Mouse (Mus musculus): ENCODE results near the gene Atg14. TPM values are rescaled to one million over a fixed set of nuclear protein-coding genes. Genes with fewer than 3 reads are reported as not detected.
"Not testable (repeated sequence)": the region's sequence is repeated elsewhere in the genome, so short reads cannot be mapped to it uniquely, and the experiment has no call there.

Gene Atg14
- polyA plus RNA-seq, 2 experiments, result 3.7 to 5.9 TPM

DNA sequence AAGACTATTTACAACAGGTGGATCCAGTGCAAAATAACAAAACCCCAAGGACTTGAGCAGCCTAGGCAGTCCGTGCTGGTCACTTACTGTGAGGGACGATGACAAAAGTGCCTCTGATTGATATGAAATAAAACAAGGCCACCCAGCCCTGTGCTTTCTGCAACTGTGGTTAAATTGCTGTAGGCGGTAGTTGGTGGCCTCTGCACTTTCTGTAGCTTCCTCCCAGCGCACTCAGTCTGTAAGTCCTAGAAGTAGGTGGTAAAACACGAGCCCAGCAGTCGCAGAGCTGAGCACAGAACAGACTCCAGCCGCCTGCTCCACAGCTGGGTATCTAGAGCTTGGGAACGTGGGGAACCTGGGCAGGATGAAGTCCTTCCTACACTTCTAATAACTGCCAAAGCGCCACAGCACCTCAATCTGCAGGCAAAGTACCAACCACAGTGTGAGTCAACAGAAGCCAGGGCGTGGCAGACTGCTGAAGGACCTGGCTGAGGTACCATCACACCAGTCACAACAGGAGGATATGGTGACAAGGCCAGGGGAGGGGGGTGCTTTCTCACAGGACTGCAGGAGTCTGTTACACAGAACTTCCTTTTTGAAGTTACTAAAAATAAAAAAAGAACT lies 29.0 kb downstream of the Atg14 start:
- no peak overlapping the region for H3K9ac ChIP-seq (replicated peaks)
- no peak overlapping the region for H3K4me3 ChIP-seq (ENCODE audit: insufficient read depth in 1 of 2, low read depth in 2 of 2, low read length in 2 of 2)
- peaks cover 11% of the 10 kb centered on the region for H3K36me3 ChIP-seq (replicated peaks; ENCODE audit: control insufficient read depth, insufficient read depth, low read depth)
- H3K27ac ChIP-seq, result no peak overlapping the region
- no peak for ATAC-seq (ENCODE audit: insufficient read depth)
- H3K4me1 ChIP-seq (replicated peaks; ENCODE audit: control insufficient read depth in 2 of 2, insufficient read depth in 2 of 2, low read length in 1 of 2), result peaks cover 13 to 21% of the 10 kb centered on the region in 2 experiments
- no peaks in the 10 kb centered on the region for H3K27me3 ChIP-seq (ENCODE audit: control insufficient read depth, insufficient read depth, low read length)
- H3K9me3 ChIP-seq (ENCODE audit: control insufficient read depth, low read length), result no peaks in the 10 kb centered on the region
- WGBS (ENCODE audit: insufficient replicate concordance), result 65% methylated on average over 10 of the region's 10 CpGs
- DNase-seq (ENCODE audit: low read depth in 3 of 3, low spot score in 3 of 3), result no peak
- H3K4me2 ChIP-seq (ENCODE audit: low read depth), result no peak overlapping the region
- no peak for TF ChIP-seq EP300 (IDR thresholded peaks at IDR 0.05; ENCODE audit: low read depth)
- no peak for TF ChIP-seq CTCF (IDR thresholded peaks at IDR 0.05; ENCODE audit: low read depth)

DNA sequence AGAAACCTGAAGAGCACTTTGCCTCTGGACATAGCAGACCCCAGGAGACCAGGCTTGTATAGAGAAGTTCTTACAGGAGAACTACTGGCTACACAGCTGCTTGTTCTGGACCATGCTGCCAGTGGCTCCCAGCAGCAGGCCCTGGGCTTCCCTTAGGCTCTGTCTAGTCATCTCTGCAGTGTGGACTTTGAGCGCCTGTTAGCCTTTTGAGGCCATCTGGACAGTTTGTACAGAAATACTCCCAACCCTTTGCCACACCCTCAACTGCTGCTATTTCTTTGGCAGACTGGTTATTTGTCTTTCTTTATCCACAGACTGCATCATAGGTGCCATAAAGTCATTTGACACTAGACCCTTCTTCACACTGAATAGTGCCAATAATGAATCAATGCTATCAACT lies 35.4 kb downstream of the Atg14 start:
- no peak for DNase-seq (ENCODE audit: low read depth in 3 of 3, low spot score in 3 of 3)
- no peak overlapping the region for H3K4me3 ChIP-seq (ENCODE audit: insufficient read depth in 1 of 2, low read depth in 2 of 2, low read length in 2 of 2)
- H3K27me3 ChIP-seq (ENCODE audit: control insufficient read depth, insufficient read depth, low read length), result no peaks in the 10 kb centered on the region
- no peak overlapping the region for H3K9ac ChIP-seq (replicated peaks)
- H3K4me2 ChIP-seq (ENCODE audit: low read depth), result no peak overlapping the region
- H3K4me1 ChIP-seq (replicated peaks; ENCODE audit: control insufficient read depth in 2 of 2, insufficient read depth in 2 of 2, low read length in 1 of 2), result peaks cover 24 to 35% of the 10 kb centered on the region in 2 experiments
- ATAC-seq (ENCODE audit: insufficient read depth), result no peak
- H3K27ac ChIP-seq, result peak overlapping the region; percentile 13
- TF ChIP-seq CTCF (IDR thresholded peaks at IDR 0.05; ENCODE audit: low read depth) (no peak), EP300 (IDR thresholded peaks at IDR 0.05; ENCODE audit: low read depth) (no peak)
- 83% methylated on average over 1 of the region's 1 CpGs for WGBS (ENCODE audit: insufficient replicate concordance)
- no peaks in the 10 kb centered on the region for H3K9me3 ChIP-seq (ENCODE audit: control insufficient read depth, low read length)
- H3K36me3 ChIP-seq (replicated peaks; ENCODE audit: control insufficient read depth, insufficient read depth, low read depth), result peaks cover 17% of the 10 kb centered on the region

DNA sequence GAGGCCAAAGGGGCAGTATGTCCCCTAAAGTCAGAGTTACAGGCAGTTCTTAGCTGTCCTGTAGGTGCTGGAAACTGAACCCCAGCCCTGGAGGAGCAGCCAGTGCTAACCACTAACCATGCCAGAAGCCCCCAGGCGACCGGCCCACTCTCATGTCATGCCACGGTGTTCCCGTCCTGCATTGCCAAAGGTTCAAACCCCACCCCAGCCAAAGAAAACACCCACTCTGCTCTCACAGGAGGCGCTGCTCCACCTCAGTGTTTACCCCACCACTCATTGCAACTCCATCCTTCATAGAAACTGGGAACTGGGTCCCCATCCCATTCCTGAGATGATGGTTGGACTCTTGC lies 36.3 kb downstream of the Atg14 start:
- H3K27me3 ChIP-seq (ENCODE audit: control insufficient read depth, insufficient read depth, low read length), result no peaks in the 10 kb centered on the region
- no peaks in the 10 kb centered on the region for H3K9me3 ChIP-seq (ENCODE audit: control insufficient read depth, low read length)
- TF ChIP-seq CTCF (IDR thresholded peaks at IDR 0.05; ENCODE audit: low read depth) (no peak), EP300 (IDR thresholded peaks at IDR 0.05; ENCODE audit: low read depth) (no peak)
- H3K4me2 ChIP-seq (ENCODE audit: low read depth), result peak overlapping the region; percentile 29
- H3K36me3 ChIP-seq (replicated peaks; ENCODE audit: control insufficient read depth, insufficient read depth, low read depth), result peaks cover 26% of the 10 kb centered on the region
- no peak overlapping the region for H3K4me3 ChIP-seq (ENCODE audit: insufficient read depth in 1 of 2, low read depth in 2 of 2, low read length in 2 of 2)
- peak overlapping the region; percentile 35 for H3K9ac ChIP-seq (replicated peaks)
- H3K4me1 ChIP-seq (replicated peaks; ENCODE audit: control insufficient read depth in 2 of 2, insufficient read depth in 2 of 2, low read length in 1 of 2), result peaks cover 24 to 36% of the 10 kb centered on the region in 2 experiments
- WGBS (ENCODE audit: insufficient replicate concordance), result 73% methylated on average over 5 of the region's 5 CpGs
- ATAC-seq (ENCODE audit: insufficient read depth) (no peak), DNase-seq (ENCODE audit: low read depth in 3 of 3, low spot score in 3 of 3) (no peak)
- H3K27ac ChIP-seq, result peak overlapping the region; percentile 97

DNA sequence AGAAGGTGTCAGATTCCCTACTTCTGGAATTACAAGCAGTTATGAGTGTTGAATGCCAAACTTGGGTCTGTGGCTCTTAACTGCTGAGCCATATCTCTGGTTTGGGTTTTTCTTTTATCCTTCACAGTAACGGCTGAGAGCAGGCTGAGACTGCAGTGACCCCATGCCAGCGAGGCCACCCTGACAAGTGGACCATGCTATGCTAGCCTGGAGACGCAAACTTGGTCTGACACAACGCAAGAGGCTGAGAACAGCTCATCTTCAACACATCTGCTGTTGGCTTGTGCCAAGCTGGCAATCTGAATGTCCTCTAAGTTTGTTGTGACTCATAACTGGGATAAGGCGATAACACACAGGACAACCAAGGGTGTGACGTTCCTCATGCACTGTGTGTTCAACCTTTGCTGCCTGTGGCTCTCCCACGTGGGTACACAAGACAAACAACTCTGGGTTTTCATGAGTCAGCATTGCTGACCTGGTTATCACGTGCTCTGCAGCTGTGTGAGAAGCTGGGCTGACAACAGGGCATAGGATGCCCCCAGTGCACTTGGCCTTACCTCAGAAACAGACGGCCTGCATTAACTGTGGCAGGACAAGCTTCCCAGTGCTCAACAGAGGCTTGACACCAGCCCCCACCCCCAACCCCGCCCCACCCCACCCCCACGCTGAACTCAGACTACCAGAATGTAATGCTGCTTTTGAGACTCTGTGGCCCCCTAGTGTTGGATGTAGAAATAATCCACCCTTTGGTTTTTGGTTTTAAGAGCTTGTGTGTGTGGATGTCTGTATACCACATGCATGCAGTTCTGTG lies 36.9 kb downstream of the Atg14 start:
- Histone ChIP-seq H3K27ac (peak overlapping the region; percentile 97), H3K36me3 (replicated peaks; ENCODE audit: control insufficient read depth, insufficient read depth, low read depth) (peaks cover 27% of the 10 kb centered on the region), H3K4me2 (ENCODE audit: low read depth) (peak overlapping the region; percentile 53), H3K4me3 (ENCODE audit: insufficient read depth in 1 of 2, low read depth in 2 of 2, low read length in 2 of 2) (no peak overlapping the region), H3K4me1 (replicated peaks; ENCODE audit: control insufficient read depth in 2 of 2, insufficient read depth in 2 of 2, low read length in 1 of 2) (peaks cover 29 to 42% of the 10 kb centered on the region in 2 experiments), H3K9me3 (ENCODE audit: control insufficient read depth, low read length) (no peaks in the 10 kb centered on the region), H3K27me3 (ENCODE audit: control insufficient read depth, insufficient read depth, low read length) (no peaks in the 10 kb centered on the region), H3K9ac (replicated peaks) (peak overlapping the region; percentile 59)
- peak; percentile 94 to 99 (median 96) for DNase-seq (ENCODE audit: low read depth in 3 of 3, low spot score in 3 of 3)
- peak; percentile 92 for ATAC-seq (ENCODE audit: insufficient read depth)
- 8% methylated on average over 11 of the region's 11 CpGs for WGBS (ENCODE audit: insufficient replicate concordance)
- TF ChIP-seq CTCF (IDR thresholded peaks at IDR 0.05; ENCODE audit: low read depth) (peak; percentile 64), EP300 (IDR thresholded peaks at IDR 0.05; ENCODE audit: low read depth) (peak; percentile 97)

DNA sequence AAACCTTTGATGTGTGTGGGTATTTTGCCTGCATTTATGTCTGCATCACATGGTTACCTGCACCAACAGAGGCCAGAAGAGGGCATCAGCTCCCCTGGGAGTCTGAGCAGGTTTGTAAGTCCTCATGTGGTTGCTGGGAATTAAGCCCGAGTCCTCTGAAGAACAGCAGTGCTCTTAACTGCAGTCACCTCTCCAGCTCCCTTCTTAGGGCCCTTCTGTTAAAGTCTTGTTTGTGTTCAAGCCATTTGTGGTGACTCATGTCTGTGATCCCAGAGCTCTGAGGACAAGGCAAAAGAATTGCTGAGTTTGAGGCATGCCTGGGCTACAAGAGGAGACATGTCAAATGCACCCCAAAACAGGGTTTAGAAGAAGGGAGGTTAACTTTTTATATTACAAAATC lies 38.0 kb downstream of the Atg14 start:
- H3K9me3 ChIP-seq (ENCODE audit: control insufficient read depth, low read length), result no peaks in the 10 kb centered on the region
- TF ChIP-seq EP300 (IDR thresholded peaks at IDR 0.05; ENCODE audit: low read depth) (no peak), CTCF (IDR thresholded peaks at IDR 0.05; ENCODE audit: low read depth) (peak; percentile 57)
- H3K27ac ChIP-seq, result peak overlapping the region; percentile 97
- no peak overlapping the region for H3K4me2 ChIP-seq (ENCODE audit: low read depth)
- no peak overlapping the region for H3K4me3 ChIP-seq (ENCODE audit: insufficient read depth in 1 of 2, low read depth in 2 of 2, low read length in 2 of 2)
- no peak for DNase-seq (ENCODE audit: low read depth in 3 of 3, low spot score in 3 of 3)
- H3K36me3 ChIP-seq (replicated peaks; ENCODE audit: control insufficient read depth, insufficient read depth, low read depth), result peaks cover 27% of the 10 kb centered on the region
- H3K4me1 ChIP-seq (replicated peaks; ENCODE audit: control insufficient read depth in 2 of 2, insufficient read depth in 2 of 2, low read length in 1 of 2), result peaks cover 39 to 52% of the 10 kb centered on the region in 2 experiments
- peak overlapping the region; percentile 59; the same call in 1 of the 2 replicates for H3K9ac ChIP-seq (replicated peaks)
- H3K27me3 ChIP-seq (ENCODE audit: control insufficient read depth, insufficient read depth, low read length), result no peaks in the 10 kb centered on the region
- no peak for ATAC-seq (ENCODE audit: insufficient read depth)
- 68% methylated on average over 1 of the region's 1 CpGs for WGBS (ENCODE audit: insufficient replicate concordance)

DNA sequence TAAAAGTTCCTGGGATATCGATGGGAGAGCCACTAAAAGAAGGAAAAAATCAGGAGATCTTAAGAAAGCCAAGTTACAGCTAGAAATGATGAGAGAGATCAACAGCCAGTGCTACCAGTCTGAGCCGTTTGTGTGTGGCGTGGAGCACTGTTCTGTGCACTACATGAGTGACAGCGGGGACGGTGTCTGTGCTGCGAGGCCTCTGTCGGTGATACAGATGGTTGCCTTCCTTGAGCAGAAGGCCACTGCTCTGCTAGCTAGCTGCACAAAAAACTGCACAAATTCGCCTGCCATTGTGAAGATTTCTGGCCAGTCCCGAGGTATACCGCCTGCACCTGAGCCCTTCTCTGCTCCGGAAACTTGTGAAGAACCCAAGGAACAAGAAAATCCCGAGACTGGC lies 40.9 kb downstream of the Atg14 start:
- not testable (repeated sequence) for H3K4me3 ChIP-seq (ENCODE audit: insufficient read depth in 1 of 2, low read depth in 2 of 2, low read length in 2 of 2); H3K9me3 ChIP-seq (ENCODE audit: control insufficient read depth, low read length); ATAC-seq (ENCODE audit: insufficient read depth); H3K27ac ChIP-seq; DNase-seq (ENCODE audit: low read depth in 3 of 3, low spot score in 3 of 3); H3K27me3 ChIP-seq (ENCODE audit: control insufficient read depth, insufficient read depth, low read length); H3K9ac ChIP-seq (replicated peaks); H3K4me2 ChIP-seq (ENCODE audit: low read depth)
- 84% methylated on average over 10 of the region's 12 CpGs for WGBS (ENCODE audit: insufficient replicate concordance)
- Histone ChIP-seq H3K36me3 (replicated peaks; ENCODE audit: control insufficient read depth, insufficient read depth, low read depth) (peaks cover 34% of the 10 kb centered on the region), H3K4me1 (replicated peaks; ENCODE audit: control insufficient read depth in 2 of 2, insufficient read depth in 2 of 2, low read length in 1 of 2) (peaks cover 63 to 68% of the 10 kb centered on the region in 2 experiments)
